Mouse (Mus musculus) telencephalon, adult 2 months (tissue): Measurements from ENCODE around the gene Slc9a8.

Experiments used
- DNase-seq: peaks from one replicate; pipeline ENCODE4 v3.0.0-alpha.2; 2011; ENCODE audit warnings: low read depth, low spot score

Gene Slc9a8

GRCm38 (mm10) chr2:167415970-167416563 is 5.4 kb upstream of the Slc9a8 start:
- DNase-seq: no peak

- no peak for DNase-seq
Measured at GRCm38 (mm10) chr2:167417048-167417447, 4.5 kb upstream of the Slc9a8 start.

GRCm38 (mm10) chr2:167417694-167418093 is 3.8 kb upstream of the Slc9a8 start:
- no peak for DNase-seq

- no peak for DNase-seq
Measured at GRCm38 (mm10) chr2:167419204-167419603, 2.3 kb upstream of the Slc9a8 start.

- no peak for DNase-seq
Measured at GRCm38 (mm10) chr2:167420811-167421241, 686 bp upstream of the Slc9a8 start.

- DNase-seq: no peak
Measured at GRCm38 (mm10) chr2:167422150-167422470, 598 bp downstream of the Slc9a8 start.

GRCm38 (mm10) chr2:167423031-167423611 is 1.6 kb downstream of the Slc9a8 start:
- no peak for DNase-seq

- DNase-seq: no peak
Measured at GRCm38 (mm10) chr2:167424040-167424439, 2.5 kb downstream of the Slc9a8 start.

GRCm38 (mm10) chr2:167424516-167424915 is 3.0 kb downstream of the Slc9a8 start:
- no peak for DNase-seq

- DNase-seq: no peak
Measured at GRCm38 (mm10) chr2:167425407-167425806, 3.9 kb downstream of the Slc9a8 start.

GRCm38 (mm10) chr2:167429596-167429995 is 8.1 kb downstream of the Slc9a8 start:
- no peak for DNase-seq

GRCm38 (mm10) chr2:167430737-167431417 is 9.4 kb downstream of the Slc9a8 start:
- DNase-seq: no peak

- DNase-seq: no peak
Measured at GRCm38 (mm10) chr2:167431418-167431776, 9.9 kb downstream of the Slc9a8 start.

GRCm38 (mm10) chr2:167434570-167434969 is 13.1 kb downstream of the Slc9a8 start:
- no peak for DNase-seq

GRCm38 (mm10) chr2:167435631-167436030 is 14.1 kb downstream of the Slc9a8 start:
- no peak for DNase-seq

GRCm38 (mm10) chr2:167436371-167436770 is 14.9 kb downstream of the Slc9a8 start:
- no peak for DNase-seq

- no peak for DNase-seq
Measured at GRCm38 (mm10) chr2:167439422-167439821, 17.9 kb downstream of the Slc9a8 start.

- DNase-seq: no peak
Measured at GRCm38 (mm10) chr2:167443411-167444193, 22.1 kb downstream of the Slc9a8 start.

- DNase-seq: no peak
Measured at GRCm38 (mm10) chr2:167445911-167446780, 24.6 kb downstream of the Slc9a8 start.

GRCm38 (mm10) chr2:167447207-167447606 is 25.7 kb downstream of the Slc9a8 start:
- no peak for DNase-seq

- no peak for DNase-seq
Measured at GRCm38 (mm10) chr2:167447629-167448028, 26.1 kb downstream of the Slc9a8 start.
